Mouse (Mus musculus) layer of hippocampus, adult 8-10 months (tissue): ENCODE results near the gene Kdelr1. TPM values are rescaled to one million over a fixed set of nuclear protein-coding genes. Genes with fewer than 3 reads are reported as not detected.
A peak's percentile ranks its signal among the peaks of the same experiment; 100 is the strongest.
"Not testable (repeated sequence)": the region's sequence is repeated elsewhere in the genome, so short reads cannot be mapped to it uniquely, and the experiment has no call there.

ENCODE experiments used
- DNase-seq, 2 experiments: peaks; one replicate each; pipeline ENCODE4 v3.0.0; 2022; ENCODE audit warnings: low spot score in 2 of 2
- total RNA-seq, 4 experiments: library from RNA; stranded (reverse); gene quantifications; 2 replicates each; pipeline ENCODE4 v1.2.4; 2022

The Kdelr1 gene
- total RNA-seq, 4 experiments from 2014 or later = 72.8 to 86.3 (median 79.1) TPM

GRCm38 (mm10) chr7:45869787-45870186 is 2.8 kb upstream of the Kdelr1 start:
- DNase-seq = no peak

GRCm38 (mm10) chr7:45870282-45871058 is 2.1 kb upstream of the Kdelr1 start:
- DNase-seq = no peak

GRCm38 (mm10) chr7:45873061-45873947 is 732 bp downstream of the Kdelr1 start:
- no peak for DNase-seq

- DNase-seq = no peak
Measured at GRCm38 (mm10) chr7:45876895-45877294, 4.3 kb downstream of the Kdelr1 start.

GRCm38 (mm10) chr7:45878278-45878677 is 5.7 kb downstream of the Kdelr1 start, which contains the start of gene Grin2d:
Gene Grin2d (minus strand): TSS chr7:45878378.
- not testable (repeated sequence) for DNase-seq

GRCm38 (mm10) chr7:45880531-45880930 is 8.0 kb downstream of the Kdelr1 start:
- DNase-seq = no peak

- DNase-seq = no peak
Measured at GRCm38 (mm10) chr7:45881011-45881410, 8.4 kb downstream of the Kdelr1 start.

GRCm38 (mm10) chr7:45887246-45887645 is 14.7 kb downstream of the Kdelr1 start:
- DNase-seq = no peak

- no peak for DNase-seq
Measured at GRCm38 (mm10) chr7:45892651-45893050, 20.1 kb downstream of the Kdelr1 start.

GRCm38 (mm10) chr7:45895931-45896516 is 23.5 kb downstream of the Kdelr1 start:
- no peak for DNase-seq

GRCm38 (mm10) chr7:45896517-45897257 is 24.1 kb downstream of the Kdelr1 start, which contains the start of the genes Syngr4 and Tmem143:
Gene Syngr4 (minus strand): TSS chr7:45896714.
Gene Tmem143 (plus strand): TSS chr7:45896941.
- DNase-seq = peak; percentile 97

GRCm38 (mm10) chr7:45897258-45897757 is 24.7 kb downstream of the Kdelr1 start:
- DNase-seq = peak; percentile 56 to 65

- DNase-seq = not testable (repeated sequence)
Measured at GRCm38 (mm10) chr7:45898125-45898524, 25.6 kb downstream of the Kdelr1 start.

GRCm38 (mm10) chr7:45901562-45901961 is 29.0 kb downstream of the Kdelr1 start:
- no peak for DNase-seq

- DNase-seq = no peak
Measured at GRCm38 (mm10) chr7:45902481-45903002, 30.0 kb downstream of the Kdelr1 start.

- no peak for DNase-seq
Measured at GRCm38 (mm10) chr7:45906622-45907021, 34.0 kb downstream of the Kdelr1 start.

- no peak for DNase-seq
Measured at GRCm38 (mm10) chr7:45908384-45908783, 35.8 kb downstream of the Kdelr1 start.

- no peak for DNase-seq
Measured at GRCm38 (mm10) chr7:45909145-45909544, 36.6 kb downstream of the Kdelr1 start.

GRCm38 (mm10) chr7:45914067-45914466 is 41.5 kb downstream of the Kdelr1 start:
- DNase-seq = no peak

GRCm38 (mm10) chr7:45915011-45915410 is 42.4 kb downstream of the Kdelr1 start:
- DNase-seq = no peak
